Comparison of ENCODE assay signal across 8 mouse cellular contexts in genomic region chr19:23057739-23058501, GRCm38 (mm10).
A peak's percentile ranks its signal among the peaks of the same experiment; 100 is the strongest.
DNase-seq lines count a peak whose midpoint lies in the region; ATAC-seq and TF ChIP-seq lines count a peak whose summit lies in the region.

No protein-coding gene starts in this region.

- H3K9ac ChIP-seq in heart, embryonic 15.5 days, result peak overlapping the region; percentile 15; the same call in 1 of the 2 replicates
- 0 out of 2 replicates have a peak overlapping the region, but pooled peaks have one; percentile 32 for H3K9ac ChIP-seq in kidney, postnatal 0 days (ENCODE audit: low read depth, low read length)
- peak overlapping the region; percentile 23; the same call in 1 of the 2 replicates for H3K9ac ChIP-seq in lung, embryonic 15.5 days

- H3K4me2 ChIP-seq in heart, embryonic 15.5 days, result peak overlapping the region; percentile 62
- H3K4me2 ChIP-seq in kidney, postnatal 0 days (ENCODE audit: low read length), result peak overlapping the region; percentile 51
- peak overlapping the region; percentile 58 for H3K4me2 ChIP-seq in lung, embryonic 15.5 days

- no peaks in the 10 kb centered on the region; the same call in 1 of the 2 replicates for H3K27me3 ChIP-seq in embryonic facial prominence, embryonic 10.5 days (replicated peaks; ENCODE audit: low read depth, poor library complexity, severe bottlenecking)
- no peaks in the 10 kb centered on the region for H3K27me3 ChIP-seq in heart, embryonic 15.5 days
- H3K27me3 ChIP-seq in kidney, postnatal 0 days (ENCODE audit: insufficient read depth, low read length), result no peaks in the 10 kb centered on the region
- no peaks in the 10 kb centered on the region for H3K27me3 ChIP-seq in lung, embryonic 15.5 days

- no peak for TF ChIP-seq CTCF in kidney, postnatal 0 days (IDR thresholded peaks at IDR 0.05; ENCODE audit: low read depth)

- no peaks in the 10 kb centered on the region for H3K9me3 ChIP-seq in embryonic facial prominence, embryonic 10.5 days
- H3K9me3 ChIP-seq in heart, embryonic 15.5 days (replicated peaks), result no peaks in the 10 kb centered on the region
- no peaks in the 10 kb centered on the region for H3K9me3 ChIP-seq in kidney, postnatal 0 days (replicated peaks; ENCODE audit: low read length)
- H3K9me3 ChIP-seq in lung, embryonic 15.5 days, result no peaks in the 10 kb centered on the region

- 10% methylated on average over 11 of the region's 11 CpGs for WGBS in embryonic facial prominence, embryonic 10.5 days
- WGBS in heart, embryonic 15.5 days, result 42% methylated on average over 11 of the region's 11 CpGs
- WGBS in kidney, postnatal 0 days, result 37% methylated on average over 11 of the region's 11 CpGs
- 32% methylated on average over 11 of the region's 11 CpGs for WGBS in lung, embryonic 15.5 days

- no peaks in the 10 kb centered on the region for H3K36me3 ChIP-seq in embryonic facial prominence, embryonic 10.5 days (replicated peaks)
- H3K36me3 ChIP-seq in heart, embryonic 15.5 days, result no peaks in the 10 kb centered on the region
- no peaks in the 10 kb centered on the region for H3K36me3 ChIP-seq in kidney, postnatal 0 days (ENCODE audit: insufficient read depth, low read length)
- H3K36me3 ChIP-seq in lung, embryonic 15.5 days, result no peaks in the 10 kb centered on the region

- H3K4me1 ChIP-seq in embryonic facial prominence, embryonic 10.5 days, result peaks cover 26% of the 10 kb centered on the region
- H3K4me1 ChIP-seq in heart, embryonic 15.5 days (replicated peaks), result peaks cover 13% of the 10 kb centered on the region
- peaks cover 16% of the 10 kb centered on the region for H3K4me1 ChIP-seq in kidney, postnatal 0 days (replicated peaks; ENCODE audit: insufficient read depth, low read length)
- peaks cover 39% of the 10 kb centered on the region for H3K4me1 ChIP-seq in lung, embryonic 15.5 days

- peak; percentile 40 for DNase-seq in urinary bladder, postnatal 14 days (ENCODE audit: low spot score)
- DNase-seq in urinary bladder, postnatal 25 days (ENCODE audit: low spot score), result no peak
- peak; percentile 55 for DNase-seq in embryonic facial prominence, embryonic 10.5 days (ENCODE audit: low spot score)
- DNase-seq in kidney, postnatal 0 days (ENCODE audit: low spot score), result peak; percentile 34
- peak; percentile 29 to 41 for DNase-seq in right cerebral cortex, postnatal 10 days (ENCODE audit: low spot score in 2 of 2)
- DNase-seq in spleen, postnatal 14 days (ENCODE audit: low spot score in 2 of 2), result no peak

- H3K4me3 ChIP-seq in embryonic facial prominence, embryonic 10.5 days, result peak overlapping the region; percentile 57
- peak overlapping the region; percentile 32 for H3K4me3 ChIP-seq in heart, embryonic 15.5 days
- peak overlapping the region; percentile 11 for H3K4me3 ChIP-seq in kidney, postnatal 0 days (replicated peaks; ENCODE audit: low read depth, low read length)
- H3K4me3 ChIP-seq in lung, embryonic 15.5 days, result peak overlapping the region; percentile 21

- ATAC-seq in heart, embryonic 15.5 days (replicated peaks; ENCODE audit: insufficient number of reproducible peaks, insufficient read depth, low FRiP score, low read depth), result no peak
- ATAC-seq in kidney, postnatal 0 days (replicated peaks; ENCODE audit: low FRiP score, low read depth), result 0 out of 2 replicates have a peak, but pooled peaks have one; percentile 34
- ATAC-seq in lung, embryonic 15.5 days (ENCODE audit: borderline replicate concordance, extremely low read depth, low FRiP score, low TSS enrichment), result peak; percentile 21; the same call in 1 of the 2 replicates

- H3K27ac ChIP-seq in embryonic facial prominence, embryonic 10.5 days (replicated peaks), result peak overlapping the region; percentile 87
- peak overlapping the region; percentile 48 for H3K27ac ChIP-seq in heart, embryonic 15.5 days
- H3K27ac ChIP-seq in kidney, postnatal 0 days, result peak overlapping the region; percentile 90
- peak overlapping the region; percentile 88 for H3K27ac ChIP-seq in lung, embryonic 15.5 days

Comparison
In these comparisons a context has a peak if more than half of its experiments do, and no peak if none do; other contexts are left out.
1. DNase-seq: peak in urinary bladder, postnatal 14 days (single experiment), embryonic facial prominence, embryonic 10.5 days (single experiment), kidney, postnatal 0 days (single experiment) and right cerebral cortex, postnatal 10 days (2 of 2); none in urinary bladder, postnatal 25 days (single experiment) and spleen, postnatal 14 days (0 of 2).
2. Peak in every context shown above with its lines, with median percentiles within 50 percentile points of each other: H3K27ac ChIP-seq, H3K4me3 ChIP-seq, H3K4me2 ChIP-seq and H3K9ac ChIP-seq.